Mouse (Mus musculus) right cerebral cortex, adult 18-20 months (tissue): ENCODE data around the gene Ccdc17.

Source experiments
- DNase-seq: peaks from one replicate; pipeline ENCODE4 v3.0.0; 2022; ENCODE audit warnings: mixed read lengths

Gene Ccdc17

DNA sequence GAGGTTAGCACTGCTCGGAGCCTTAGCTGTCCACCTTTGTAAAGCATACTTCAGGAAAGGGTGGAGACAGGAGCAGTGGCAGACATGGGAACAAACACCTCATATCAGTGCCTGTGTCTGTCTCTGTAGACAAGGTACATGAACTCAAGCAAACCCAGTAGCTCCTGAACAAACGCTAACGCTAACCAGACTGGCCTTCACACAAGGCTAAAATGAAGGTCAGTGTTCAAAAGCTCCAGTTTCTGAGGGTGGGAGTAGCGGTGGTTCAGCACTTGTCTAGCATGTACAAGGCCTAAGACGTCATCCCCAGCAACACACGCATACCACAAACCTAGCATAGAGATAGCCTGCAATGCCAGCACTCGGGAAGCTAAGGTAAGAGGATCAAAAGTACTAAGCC, 49.2 kb downstream of the Ccdc17 start:
- DNase-seq: no peak

DNA sequence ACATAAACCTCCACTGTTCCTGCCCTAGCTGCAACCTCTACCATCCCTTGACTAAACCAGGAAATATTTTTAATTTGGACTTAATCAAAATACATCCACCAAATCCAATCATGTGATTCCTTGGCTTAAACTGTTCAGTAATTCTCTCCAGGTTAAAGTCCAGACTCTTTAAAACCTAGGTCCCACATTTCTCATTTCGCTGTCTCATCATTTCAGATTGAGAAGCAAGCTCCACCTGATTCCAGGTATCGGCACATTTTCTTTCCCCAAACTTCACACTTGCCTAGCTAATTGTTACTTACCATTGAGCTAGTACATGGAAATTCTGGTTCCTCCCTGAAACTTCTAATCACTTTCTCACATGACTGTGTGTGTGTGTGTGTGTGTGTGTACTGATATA, 53.0 kb downstream of the Ccdc17 start:
- no peak for DNase-seq
